Mouse (Mus musculus) cerebellum, postnatal 25 days (tissue): Measurements from ENCODE around the gene B4galnt2.
A peak's percentile ranks its signal among the peaks of the same experiment; 100 is the strongest.

Experiments
- DNase-seq, 2 experiments: peaks; one replicate each; pipeline ENCODE4 v3.0.0; 2021; ENCODE audit warnings: mixed read lengths in 2 of 2

B4galnt2 gene

DNA sequence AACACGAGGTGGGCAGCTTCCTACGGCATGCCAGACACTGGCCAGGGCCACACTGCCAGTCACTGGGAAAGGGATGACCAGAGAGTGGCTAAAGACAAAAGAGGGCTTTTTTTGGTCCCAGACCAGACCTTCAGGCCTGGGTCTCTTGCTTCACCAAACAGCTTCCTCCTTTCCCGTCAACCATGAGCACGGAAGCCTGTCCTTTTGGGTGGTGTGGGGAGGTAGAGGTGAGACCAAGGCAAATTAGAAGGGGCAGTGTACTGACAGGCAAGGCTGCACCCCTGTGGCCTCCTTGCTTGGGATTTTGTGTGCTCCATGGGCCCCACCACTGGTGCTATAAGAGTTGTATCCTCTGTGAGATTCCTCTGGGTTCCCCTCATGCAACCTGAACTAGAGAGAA, 76.1 kb downstream of the B4galnt2 start:
- DNase-seq: no peak

- DNase-seq: peak; percentile 53 to 78
Measured at GRCm38 (mm10) chr11:95837059-95837458, 77.6 kb downstream of the B4galnt2 start, which contains the start of gene Gngt2. TSS of gene Gngt2 (plus strand) at chr11:95837216.

GRCm38 (mm10) chr11:95836433-95836832, 78.3 kb downstream of the B4galnt2 start:
- DNase-seq: no peak

GRCm38 (mm10) chr11:95835832-95836231, 78.9 kb downstream of the B4galnt2 start:
- DNase-seq: no peak

DNA sequence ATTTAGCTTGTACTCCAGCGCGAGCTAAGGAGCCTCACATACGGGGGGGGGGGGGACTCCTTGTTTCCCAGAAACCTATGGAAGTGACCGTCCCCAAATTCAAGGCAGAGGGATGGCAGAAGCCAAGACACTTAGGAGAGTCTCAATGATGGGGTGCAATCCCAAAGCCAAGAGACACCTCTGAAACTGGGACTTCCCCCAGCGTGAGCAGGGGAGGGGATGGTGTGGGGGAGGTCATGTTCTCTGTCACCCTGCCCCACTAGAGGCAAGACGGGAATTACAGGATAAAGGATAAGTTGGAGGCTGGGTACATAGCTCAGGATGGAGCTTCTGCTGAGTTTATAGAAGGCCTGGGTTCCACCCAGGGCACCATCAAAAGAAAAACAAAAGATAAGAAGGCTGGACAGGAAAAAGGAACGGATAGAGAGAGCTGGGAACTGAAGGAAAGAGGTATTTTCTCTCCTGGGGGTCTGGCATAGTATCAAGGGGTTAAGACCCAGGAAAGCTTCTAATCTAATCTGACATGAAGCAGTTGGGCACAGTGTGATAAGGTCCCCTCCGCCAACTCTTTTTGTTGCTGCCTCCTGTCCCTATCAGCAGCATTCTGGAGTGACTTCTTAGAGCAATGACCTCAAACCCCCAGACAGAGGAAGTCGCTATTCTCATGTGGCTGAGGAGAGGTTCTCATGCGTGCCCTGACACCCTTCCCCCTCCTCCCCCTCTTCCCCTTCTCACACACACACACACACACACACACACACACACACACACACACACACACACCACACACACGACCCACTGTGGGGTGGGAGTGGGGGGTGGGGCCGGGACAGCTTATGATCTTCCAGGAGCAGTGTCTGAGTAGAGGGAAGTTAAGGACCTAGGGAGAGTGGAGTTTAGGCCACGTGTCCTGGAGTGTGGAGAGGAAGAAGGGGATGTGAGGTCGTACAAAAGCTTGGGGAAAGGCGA, 79.7 kb downstream of the B4galnt2 start:
- DNase-seq: no peak

DNA sequence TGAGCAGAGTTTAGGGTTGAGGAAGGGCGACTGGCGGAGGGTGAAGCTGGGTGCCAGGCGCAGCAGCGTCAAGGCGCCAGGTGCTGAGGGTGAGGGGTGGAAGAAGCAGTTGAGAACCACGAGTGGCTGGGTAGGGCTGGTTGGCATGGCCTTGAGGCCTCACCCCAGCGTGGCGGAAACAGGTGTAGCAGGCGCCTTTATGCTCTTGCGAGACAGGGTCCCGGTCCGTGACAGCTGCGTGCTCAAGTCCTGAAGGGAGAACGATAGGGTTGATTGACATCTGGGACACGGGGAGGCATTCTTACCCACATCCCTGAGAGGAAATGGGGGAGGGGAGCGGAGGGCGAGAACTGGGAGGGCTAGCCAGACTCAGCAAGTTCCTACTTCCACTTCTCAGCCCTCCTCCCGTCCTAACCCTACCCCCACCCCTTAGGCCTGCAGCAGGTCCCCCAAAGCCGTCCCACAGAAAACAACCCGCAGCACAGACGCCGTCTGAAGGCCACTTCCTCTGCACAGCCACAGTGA, 80.5 kb downstream of the B4galnt2 start:
- no peak for DNase-seq

DNA sequence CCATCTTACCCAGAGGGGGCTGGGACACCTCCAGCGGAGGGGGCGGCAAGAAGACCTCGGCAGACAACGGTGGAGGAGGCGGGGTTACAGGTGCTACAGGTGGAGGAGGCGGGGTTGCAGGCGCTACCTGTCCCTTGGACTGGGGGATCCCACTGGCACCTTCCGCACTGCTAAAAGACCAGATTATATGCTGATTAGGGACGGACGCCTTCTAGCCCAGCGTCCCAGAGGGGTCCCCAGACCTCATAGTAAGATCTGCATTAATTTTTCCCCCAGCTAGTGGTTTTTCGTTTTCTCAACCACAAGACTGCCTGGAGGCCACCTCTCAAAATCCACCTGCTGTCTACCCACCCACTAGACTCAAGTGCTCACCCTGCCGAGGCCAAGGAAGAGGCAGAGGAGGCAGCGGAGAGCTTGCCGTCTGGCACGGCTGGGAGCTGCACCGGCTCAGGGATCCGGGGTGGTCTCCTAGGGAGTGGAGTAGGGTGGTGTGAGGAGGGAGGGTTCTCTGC, 81.0 kb downstream of the B4galnt2 start:
- DNase-seq: no peak

DNA sequence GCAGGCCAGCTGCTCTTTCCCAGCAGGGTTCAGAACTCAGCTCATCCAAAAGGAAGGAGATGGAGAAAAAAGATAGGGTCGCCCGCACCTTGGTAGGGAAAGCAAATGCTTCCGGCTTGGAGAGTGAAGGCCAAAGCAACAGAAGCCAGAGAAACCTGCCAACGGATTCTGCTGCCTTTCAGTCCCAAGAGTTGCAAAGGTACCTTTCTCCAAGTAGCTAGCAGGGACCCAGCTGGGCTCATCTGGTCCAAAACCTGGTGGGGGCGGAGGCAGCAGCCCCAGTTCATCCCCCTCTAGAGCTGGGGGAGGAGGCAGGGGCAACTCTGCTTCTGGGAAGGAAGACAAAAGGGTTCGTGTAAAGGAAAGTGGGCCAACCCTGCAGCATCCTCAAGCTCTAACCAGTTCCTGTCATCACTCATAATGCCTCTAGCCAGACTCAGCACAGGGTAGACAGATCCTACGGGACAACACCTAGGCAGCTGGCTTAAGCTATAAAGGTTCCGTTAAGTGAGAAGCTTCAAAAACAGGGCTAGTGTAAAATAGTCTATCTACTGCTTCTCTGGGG, 81.6 kb downstream of the B4galnt2 start:
- no peak for DNase-seq

GRCm38 (mm10) chr11:95832129-95833005, 82.3 kb downstream of the B4galnt2 start:
- DNase-seq: no peak

GRCm38 (mm10) chr11:95831641-95832040, 83.0 kb downstream of the B4galnt2 start:
- DNase-seq: no peak

DNA sequence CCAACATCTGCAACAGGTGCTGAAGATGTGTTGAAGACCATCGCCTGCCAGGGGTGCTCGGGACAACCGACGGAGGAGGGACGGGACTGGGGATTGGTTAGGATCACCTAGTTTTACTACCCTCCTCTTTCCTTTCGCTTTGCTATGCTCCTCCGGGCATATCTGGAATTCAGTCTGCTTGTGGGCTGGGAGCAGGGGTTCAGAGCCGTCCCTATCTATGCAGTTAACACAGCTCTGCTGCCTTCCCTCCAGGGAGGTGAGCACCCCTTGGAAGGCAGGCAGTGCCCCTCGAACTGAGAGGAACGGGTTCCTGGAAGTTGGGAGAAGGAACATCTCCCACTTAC, 83.4 kb downstream of the B4galnt2 start:
- DNase-seq: no peak

DNA sequence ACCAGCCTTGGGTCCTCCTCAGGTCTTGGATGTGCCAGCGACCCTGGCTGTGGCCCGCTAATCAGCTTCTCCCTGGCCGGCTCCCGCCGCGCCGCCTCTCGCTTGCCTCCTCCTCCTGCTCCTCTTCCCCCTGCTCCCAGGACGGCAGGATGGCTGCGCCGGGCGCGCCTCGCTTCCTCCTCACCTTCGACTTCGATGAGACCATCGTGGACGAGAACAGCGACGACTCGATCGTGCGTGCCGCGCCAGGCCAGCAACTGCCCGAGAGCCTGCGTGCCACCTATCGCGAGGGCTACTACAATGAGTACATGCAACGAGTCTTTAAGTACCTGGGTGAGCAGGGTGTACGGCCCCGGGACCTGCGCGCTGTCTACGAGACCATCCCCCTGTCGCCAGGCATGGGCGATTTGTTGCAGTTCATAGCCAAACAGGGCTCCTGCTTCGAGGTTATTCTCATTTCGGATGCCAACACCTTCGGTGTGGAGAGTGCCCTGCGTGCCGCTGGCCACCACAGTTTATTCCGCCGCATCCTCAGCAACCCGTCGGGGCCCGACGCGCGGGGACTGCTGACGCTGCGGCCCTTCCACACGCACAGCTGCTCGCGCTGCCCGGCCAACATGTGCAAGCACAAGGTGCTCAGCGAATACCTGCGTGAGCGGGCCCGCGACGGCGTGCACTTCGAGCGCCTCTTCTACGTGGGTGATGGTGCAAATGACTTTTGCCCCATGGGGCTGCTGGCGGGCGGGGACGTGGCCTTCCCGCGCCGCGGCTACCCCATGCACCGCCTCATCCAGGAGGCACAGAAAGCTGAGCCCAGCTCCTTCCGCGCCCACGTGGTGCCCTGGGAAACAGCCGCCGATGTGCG, 84.0 kb downstream of the B4galnt2 start:
- no peak for DNase-seq

DNA sequence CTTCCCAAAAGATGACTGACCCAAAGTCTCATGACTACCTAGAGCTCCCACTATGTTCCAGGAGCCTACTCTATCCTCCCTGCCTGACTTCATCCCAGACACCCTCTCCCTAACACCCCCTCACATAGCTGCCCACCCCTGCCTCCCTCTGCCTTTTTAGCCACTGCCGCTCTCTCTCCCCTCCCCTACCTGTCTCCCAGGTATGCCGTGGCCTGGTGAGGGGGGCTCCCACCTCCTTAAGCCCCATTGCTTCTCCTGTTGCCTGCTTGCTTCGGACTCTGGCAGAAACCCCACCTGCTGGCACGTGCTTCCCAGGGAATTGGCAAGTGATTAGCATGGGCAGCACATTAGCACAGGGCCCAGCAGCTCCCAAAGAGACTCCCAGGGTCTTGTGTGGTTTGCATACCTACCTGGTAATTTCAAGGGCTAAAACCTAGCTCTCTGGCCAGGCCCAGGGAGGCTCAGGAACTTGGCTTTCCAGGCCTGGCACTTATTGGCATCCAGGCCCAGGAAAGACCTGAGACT, 85.1 kb downstream of the B4galnt2 start:
- no peak for DNase-seq

DNA sequence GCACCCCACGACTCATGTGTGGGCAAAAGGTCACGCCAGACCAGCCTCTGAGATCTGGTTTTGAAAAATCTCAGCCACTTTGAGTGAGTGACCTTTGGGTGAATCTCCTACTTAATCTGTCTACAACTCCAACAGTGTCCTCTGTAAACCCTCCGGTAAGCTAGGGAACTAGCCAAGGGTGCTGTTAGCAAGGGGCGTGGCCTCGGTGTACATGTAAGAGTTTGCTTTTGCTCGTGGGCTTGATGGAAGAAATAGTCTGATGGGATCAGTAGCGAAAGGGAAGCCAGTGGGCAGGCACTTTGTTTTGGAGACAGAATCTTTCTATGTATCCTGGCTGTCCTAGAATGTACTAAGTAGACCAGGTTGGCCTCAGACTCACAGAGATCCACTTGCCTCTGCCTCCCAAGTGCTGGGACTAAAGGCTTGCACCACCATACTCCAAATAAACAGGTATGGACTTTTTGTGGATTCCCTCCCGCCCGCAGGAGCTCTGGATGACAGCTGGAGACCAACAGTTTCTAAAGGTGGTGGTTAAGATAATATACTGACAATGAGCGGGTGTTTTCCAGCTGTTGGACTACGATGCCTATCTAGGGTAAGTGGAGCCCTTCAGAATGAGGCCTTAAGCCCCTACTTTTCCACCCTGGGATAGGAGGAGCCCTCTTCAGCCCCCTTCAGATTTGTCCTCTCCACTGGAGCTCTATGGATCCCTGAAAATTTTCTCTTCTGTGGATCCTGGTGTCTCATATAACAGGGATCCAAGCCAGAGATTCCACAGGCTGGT, 86.3 kb downstream of the B4galnt2 start:
- no peak for DNase-seq

DNA sequence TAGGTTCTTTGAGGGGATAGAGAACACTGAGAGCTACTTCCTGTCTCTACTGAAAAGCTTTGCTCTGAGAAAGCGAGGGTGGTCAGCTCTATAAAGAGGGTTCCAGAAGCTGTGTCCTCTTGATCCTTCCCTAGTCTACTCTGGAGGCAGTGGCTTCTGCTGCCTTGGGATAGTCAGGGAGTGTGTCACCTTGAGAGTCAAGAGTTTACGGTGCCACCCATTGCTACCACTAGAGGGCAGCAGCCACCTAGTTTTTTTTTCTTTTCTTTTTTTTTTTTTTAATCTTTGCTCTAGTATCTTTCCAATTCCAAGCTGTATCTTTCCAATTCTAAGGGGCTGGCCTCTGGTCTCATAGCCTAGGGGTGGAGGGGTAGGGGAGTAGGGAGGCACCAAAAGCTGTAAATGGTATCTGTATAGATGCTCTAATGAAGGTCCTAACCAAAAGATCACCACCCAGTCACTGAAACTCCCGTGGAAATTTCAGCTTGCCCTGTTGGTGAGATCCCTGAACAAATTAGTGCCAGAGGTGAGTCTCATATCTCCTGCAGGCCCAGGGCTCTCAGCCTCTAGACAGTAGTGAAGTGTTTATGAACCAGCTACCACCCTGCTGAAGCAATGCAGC, 87.1 kb downstream of the B4galnt2 start:
- DNase-seq: peak; percentile 79 to 86

- no peak for DNase-seq
Measured at GRCm38 (mm10) chr11:95827168-95827447, 87.6 kb downstream of the B4galnt2 start.

DNA sequence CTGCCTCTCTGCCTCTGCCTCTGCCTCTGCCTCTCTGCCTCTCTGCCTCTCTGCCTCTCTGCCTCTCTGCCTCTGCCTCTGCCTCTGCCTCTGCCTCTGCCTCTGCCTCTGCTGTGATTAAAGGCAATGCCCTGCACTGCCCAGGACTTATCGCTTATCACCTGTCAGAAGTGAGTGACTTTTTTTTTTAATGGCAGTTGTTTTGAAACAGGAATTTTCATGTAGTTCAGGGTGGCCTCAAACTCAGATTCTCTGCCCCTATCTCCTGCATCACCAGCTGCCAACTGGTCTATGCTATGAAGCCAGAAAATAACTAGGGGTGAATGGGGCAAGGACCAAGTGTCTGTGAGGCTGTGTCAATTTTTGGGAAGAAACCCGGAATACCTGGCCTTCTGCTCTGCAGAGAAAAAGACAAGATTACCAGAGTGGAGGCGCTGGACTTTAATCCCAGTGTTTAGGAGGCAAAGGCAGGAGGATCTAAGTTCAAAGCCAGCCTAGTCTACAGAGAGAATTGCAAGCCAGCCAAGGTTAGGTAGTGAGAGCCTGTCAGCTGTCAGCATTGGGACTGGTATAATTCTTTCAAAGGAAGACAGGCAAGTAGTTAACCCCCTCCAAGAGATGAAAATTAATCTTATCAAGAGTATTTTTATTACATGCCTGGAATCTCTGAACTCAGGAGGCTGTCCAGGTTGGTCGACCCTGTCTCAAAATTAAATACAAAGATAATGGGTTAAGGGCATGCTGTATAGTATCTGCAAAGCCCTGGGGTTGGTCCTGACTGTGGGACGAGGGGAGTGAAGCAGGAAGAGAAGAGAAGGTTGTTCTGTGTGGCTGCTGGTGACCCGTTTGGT, 88.1 kb downstream of the B4galnt2 start:
- no peak for DNase-seq

DNA sequence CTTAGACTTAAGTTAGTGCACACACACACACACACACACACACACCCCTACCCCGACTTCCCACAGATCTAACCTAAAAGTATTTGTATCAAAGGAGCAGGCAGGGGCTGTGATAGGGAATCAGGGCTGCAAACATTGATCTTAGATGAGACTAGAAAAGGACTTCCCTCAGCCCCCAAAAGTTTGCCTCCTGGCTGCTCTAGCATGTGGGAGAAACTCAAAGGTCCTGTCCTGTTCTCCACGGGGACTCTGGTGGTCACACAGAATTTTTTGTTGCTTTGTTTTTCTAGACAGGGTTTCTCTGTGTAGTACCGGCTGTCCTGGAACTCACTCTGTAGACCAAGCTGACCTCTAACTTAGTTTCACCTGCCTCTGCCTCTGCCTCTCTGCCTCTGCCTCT, 89.1 kb downstream of the B4galnt2 start:
- no peak for DNase-seq

DNA sequence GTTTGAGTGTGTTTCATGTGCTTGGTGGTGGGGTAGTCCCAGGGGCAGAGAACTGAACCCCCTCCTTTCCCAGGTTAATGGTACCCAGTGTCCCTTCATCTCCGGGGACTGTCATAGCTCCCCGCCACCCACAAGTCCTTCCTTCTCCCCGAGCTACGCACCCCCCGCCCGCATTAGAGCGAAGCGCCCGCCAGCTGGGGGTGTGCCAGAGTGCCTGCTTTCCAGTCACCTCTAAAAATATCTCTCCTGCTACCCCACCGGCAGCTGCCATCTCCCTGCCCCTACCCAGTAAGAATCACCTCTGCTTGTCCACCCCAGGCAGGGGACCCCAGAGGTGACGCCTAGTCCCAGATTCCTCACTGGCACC, 89.8 kb downstream of the B4galnt2 start:
- DNase-seq: peak; percentile 83 to 91
